Mouse (Mus musculus) lung, postnatal 0 days (tissue): ENCODE data around the gene Gse1. TPM values are rescaled to one million over a fixed set of nuclear protein-coding genes. Genes with fewer than 3 reads are reported as not detected.

Experiments
- ATAC-seq: fragments of 200-750 bp; cut with Nextera tagmentation; 2 replicates; pipeline ENCODE4 v1.8.0; 2017; ENCODE audit warnings: moderate library complexity
- DNase-seq: peaks from one replicate; pipeline ENCODE4 v3.0.0-alpha.2; 2016; ENCODE audit warnings: low spot score
- H3K27ac ChIP-seq: fragments of 300-500 bp; sonication (generic); 2 replicates; pipeline ENCODE4 v1.5.1; 2014; ENCODE audit warnings: antibody characterized with exemption, mild to moderate bottlenecking, low read length, mixed read lengths
- H3K27me3 ChIP-seq: fragments of 300-500 bp; sonication (generic); replicated peaks from 2 replicates; pipeline ENCODE4 v1.6.1; 2014; ENCODE audit warnings: low read length, mixed read lengths; ENCODE audit not compliant: insufficient read depth
- H3K36me3 ChIP-seq: fragments of 300-500 bp; sonication (generic); 2 replicates; pipeline ENCODE4 v1.6.1; 2014; ENCODE audit warnings: low read length, mixed read lengths; ENCODE audit not compliant: insufficient read depth
- H3K4me1 ChIP-seq: fragments of 300-500 bp; sonication (generic); 2 replicates; pipeline ENCODE4 v1.6.1; 2014; ENCODE audit warnings: antibody characterized with exemption, low read depth, low read length, mixed read lengths; ENCODE audit not compliant: insufficient read depth
- H3K4me2 ChIP-seq: fragments of 300-500 bp; sonication (generic); replicated peaks from 2 replicates; pipeline ENCODE4 v1.6.1; 2014; ENCODE audit warnings: low read depth, mild to moderate bottlenecking, low read length, moderate library complexity, mixed read lengths
- H3K4me3 ChIP-seq: fragments of 300-500 bp; sonication (generic); 2 replicates; pipeline ENCODE4 v1.5.1; 2014; ENCODE audit warnings: low read depth, low read length
- H3K9ac ChIP-seq: fragments of 300-500 bp; sonication (generic); replicated peaks from 2 replicates; pipeline ENCODE4 v1.6.1; 2014; ENCODE audit warnings: low read depth, mild to moderate bottlenecking
- H3K9me3 ChIP-seq: fragments of 300-500 bp; sonication (generic); 2 replicates; pipeline ENCODE4 v1.6.1; 2016; ENCODE audit warnings: low read length, mixed read lengths
- CTCF ChIP-seq: IDR thresholded peaks from 2 replicates; pipeline ENCODE4 v1.5.1; 2016; ENCODE audit warnings: antibody characterized with exemption, mild to moderate bottlenecking
- EP300 ChIP-seq: IDR thresholded peaks from 2 replicates; pipeline ENCODE4 v1.6.1; 2016; ENCODE audit warnings: antibody characterized with exemption, mild to moderate bottlenecking, control low read depth
- WGBS: fragments of 180-500 bp; shearing (Covaris S2); extraction: QIAGEN DNeasy Blood & Tissue Kit; methylation state at CpG from one replicate; pipeline ENCODE4 v1.1.7; 2014; 5-methylcytosine and 5-hydroxymethylcytosine counted together
- polyA plus RNA-seq: library from polyadenylated mRNA; unstranded; fragments of >200 nt; fragmentation: Nextera tagmentation; extraction: Ambion mirVana; gene quantifications from 2 replicates; pipeline ENCODE4 v1.2.1, GENCODE M21; 2015

Gene Gse1
- polyA plus RNA-seq, 1 experiment from 2014 or later: 9.9 TPM

DNA sequence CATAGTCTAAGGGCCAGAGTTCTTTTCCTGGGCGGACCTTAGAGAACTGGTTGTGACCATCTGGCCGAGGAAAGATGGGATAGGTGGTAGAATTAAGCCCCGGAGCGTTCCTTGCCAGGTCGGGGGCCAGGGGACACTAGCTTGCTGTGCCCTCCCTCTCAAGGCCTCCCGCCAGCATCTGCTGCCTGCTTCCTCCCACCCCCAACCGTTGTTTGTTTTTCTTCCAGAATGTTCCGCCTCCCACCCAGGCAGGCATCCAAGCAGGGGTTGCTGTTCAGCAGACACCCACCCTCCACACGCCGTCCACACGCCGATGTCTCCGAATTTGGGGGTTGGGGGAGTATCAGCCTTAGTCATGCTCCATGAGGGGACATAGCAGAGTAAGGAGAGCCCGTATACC, 49.8 kb downstream of the Gse1 start:
- Histone ChIP-seq H3K4me3 (no peak overlapping the region), H3K27me3 (no peaks in the 10 kb centered on the region), H3K4me2 (no peak overlapping the region), H3K27ac (peak overlapping the region; percentile 71; the same call in 1 of the 2 replicates), H3K9me3 (no peaks in the 10 kb centered on the region), H3K4me1 (peaks cover 25% of the 10 kb centered on the region), H3K36me3 (no peaks in the 10 kb centered on the region), H3K9ac (no peak overlapping the region)
- WGBS: 35% methylated on average over 14 of the region's 14 CpGs
- no peak for TF ChIP-seq EP300
- TF ChIP-seq CTCF: no peak
- ATAC-seq (no peak), DNase-seq (peak; percentile 55)

DNA sequence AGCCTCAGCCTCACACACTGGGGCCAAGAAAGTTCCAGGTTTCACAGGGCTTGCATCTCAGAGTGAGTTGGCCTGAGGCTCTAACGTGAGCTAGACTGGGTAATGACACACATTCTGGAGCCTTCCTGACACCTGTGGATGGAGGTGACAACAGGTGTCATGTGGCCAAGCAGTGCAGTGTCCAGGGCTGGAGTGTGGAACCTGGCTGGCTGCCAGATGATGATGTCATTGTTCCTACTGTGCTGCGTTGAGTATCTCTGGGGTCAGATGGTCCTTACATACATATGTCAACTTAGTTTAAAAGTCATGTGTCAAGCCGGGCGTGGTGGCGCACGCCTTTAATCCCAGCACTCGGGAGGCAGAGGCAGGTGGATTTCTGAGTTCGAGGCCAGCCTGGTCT, 51.2 kb downstream of the Gse1 start:
- Histone ChIP-seq H3K9ac (no peak overlapping the region), H3K36me3 (no peaks in the 10 kb centered on the region), H3K4me1 (peaks cover 27% of the 10 kb centered on the region), H3K27ac (no peak overlapping the region), H3K4me3 (no peak overlapping the region), H3K4me2 (no peak overlapping the region), H3K9me3 (no peaks in the 10 kb centered on the region), H3K27me3 (no peaks in the 10 kb centered on the region)
- ATAC-seq: no peak
- no peak for DNase-seq
- no peak for TF ChIP-seq EP300
- TF ChIP-seq CTCF: no peak
- 70% methylated on average over 8 of the region's 8 CpGs for WGBS

DNA sequence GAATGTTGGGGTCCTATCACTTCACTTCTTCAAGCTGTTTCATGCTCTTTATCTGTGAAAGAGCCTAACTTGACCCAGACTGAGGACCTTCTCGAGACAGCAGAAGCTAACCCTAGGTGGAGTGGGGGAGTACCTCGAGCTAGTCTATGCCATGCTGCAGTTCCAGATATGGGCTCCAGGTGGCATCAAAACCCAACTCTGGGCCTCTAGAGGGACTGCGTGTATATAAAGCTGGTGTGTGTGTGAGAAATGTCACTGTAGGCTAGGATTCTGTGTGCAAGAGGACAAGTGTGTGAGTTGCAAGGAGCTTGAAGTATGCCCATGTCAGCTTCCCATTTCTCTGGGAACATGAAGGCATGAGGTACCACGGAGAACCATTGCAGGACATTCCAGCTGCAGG, 53.2 kb downstream of the Gse1 start:
- no peaks in the 10 kb centered on the region for H3K9me3 ChIP-seq
- H3K4me2 ChIP-seq: no peak overlapping the region
- no peaks in the 10 kb centered on the region for H3K36me3 ChIP-seq
- H3K9ac ChIP-seq: no peak overlapping the region
- H3K4me1 ChIP-seq: peaks cover 39% of the 10 kb centered on the region
- TF ChIP-seq CTCF (peak; percentile 96), EP300 (no peak)
- H3K27ac ChIP-seq: no peak overlapping the region
- no peaks in the 10 kb centered on the region for H3K27me3 ChIP-seq
- DNase-seq (peak; percentile 85), ATAC-seq (no peak)
- no peak overlapping the region for H3K4me3 ChIP-seq
- 16% methylated on average over 4 of the region's 4 CpGs for WGBS

DNA sequence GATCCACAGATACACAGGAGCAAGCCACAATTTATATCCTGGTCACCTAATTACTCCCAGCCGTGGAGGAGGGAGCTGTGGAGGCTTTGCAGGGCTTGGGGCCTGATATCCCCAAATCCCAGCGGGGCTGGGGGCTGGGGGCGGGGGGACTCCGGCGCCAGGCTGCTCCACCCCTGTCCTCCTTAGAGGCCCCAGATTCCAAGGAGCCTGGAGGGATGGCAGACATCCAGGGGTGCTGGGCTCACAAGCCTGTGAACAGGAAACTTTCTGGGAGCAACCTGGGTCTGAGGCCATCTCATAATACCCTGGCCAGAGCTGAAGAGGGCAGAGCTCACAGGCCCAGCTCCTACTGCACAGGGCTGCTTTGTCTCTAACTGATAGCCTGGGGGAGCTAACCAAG, 54.2 kb downstream of the Gse1 start:
- ATAC-seq (no peak), DNase-seq (no peak)
- Histone ChIP-seq H3K9me3 (no peaks in the 10 kb centered on the region), H3K4me2 (no peak overlapping the region), H3K4me1 (peaks cover 29% of the 10 kb centered on the region), H3K36me3 (no peaks in the 10 kb centered on the region), H3K27ac (no peak overlapping the region), H3K9ac (no peak overlapping the region), H3K4me3 (no peak overlapping the region), H3K27me3 (no peaks in the 10 kb centered on the region)
- TF ChIP-seq EP300 (no peak), CTCF (no peak)
- 53% methylated on average over 5 of the region's 5 CpGs for WGBS

DNA sequence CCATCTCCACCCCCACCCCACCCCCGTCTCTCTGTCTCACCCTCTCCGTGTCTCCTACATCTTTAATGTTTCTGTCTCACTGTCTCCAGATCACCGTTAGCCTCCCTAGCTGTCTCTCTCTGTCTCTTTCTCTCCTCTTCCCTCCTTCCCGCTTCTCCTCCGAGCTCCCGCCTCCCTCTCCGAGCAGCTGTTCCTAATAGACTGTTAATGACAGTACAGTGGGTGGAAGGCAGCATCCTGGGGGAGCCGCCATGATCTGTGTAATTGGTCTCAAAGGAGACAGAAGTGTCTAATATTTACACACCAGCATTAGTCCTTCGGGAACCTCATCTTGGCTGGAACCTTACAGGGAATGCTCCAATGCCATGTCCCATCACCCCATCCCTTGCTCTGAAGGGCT, 56.0 kb downstream of the Gse1 start:
- DNase-seq (no peak), ATAC-seq (no peak)
- H3K4me2 ChIP-seq: no peak overlapping the region
- H3K9ac ChIP-seq: no peak overlapping the region
- 44% methylated on average over 9 of the region's 9 CpGs for WGBS
- no peaks in the 10 kb centered on the region for H3K27me3 ChIP-seq
- no peaks in the 10 kb centered on the region for H3K36me3 ChIP-seq
- TF ChIP-seq EP300 (no peak), CTCF (no peak)
- H3K27ac ChIP-seq: no peak overlapping the region
- H3K9me3 ChIP-seq: no peaks in the 10 kb centered on the region
- no peak overlapping the region for H3K4me3 ChIP-seq
- peaks cover 27% of the 10 kb centered on the region for H3K4me1 ChIP-seq

DNA sequence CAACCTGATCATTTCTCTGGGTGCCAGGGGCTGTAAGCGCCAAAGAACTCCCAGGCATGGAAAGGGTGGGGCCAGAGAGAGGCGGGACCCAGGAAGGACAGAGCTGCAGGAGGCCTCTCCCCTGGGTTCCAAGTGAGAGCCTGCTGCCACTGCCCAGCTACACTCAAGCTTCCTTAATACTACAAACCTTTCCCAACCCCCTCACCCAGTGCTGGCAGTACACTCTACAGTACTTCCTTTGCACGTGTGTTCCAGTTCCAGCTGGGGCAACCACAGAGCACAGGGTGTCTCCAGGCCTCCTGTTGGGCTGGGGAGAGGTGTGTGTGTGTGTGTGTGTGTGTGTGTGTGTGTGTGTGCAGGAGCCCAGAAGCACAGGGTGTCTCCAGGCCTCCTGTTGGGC, 56.8 kb downstream of the Gse1 start:
- TF ChIP-seq EP300 (peak; percentile 32; the same call in 1 of the 2 replicates), CTCF (no peak)
- Histone ChIP-seq H3K4me3 (no peak overlapping the region), H3K36me3 (no peaks in the 10 kb centered on the region), H3K9me3 (no peaks in the 10 kb centered on the region), H3K9ac (no peak overlapping the region), H3K27ac (peak overlapping the region; percentile 47), H3K4me1 (peaks cover 29% of the 10 kb centered on the region), H3K4me2 (no peak overlapping the region), H3K27me3 (no peaks in the 10 kb centered on the region)
- ATAC-seq (peak; percentile 92), DNase-seq (peak; percentile 95)
- 15% methylated on average over 3 of the region's 3 CpGs for WGBS

DNA sequence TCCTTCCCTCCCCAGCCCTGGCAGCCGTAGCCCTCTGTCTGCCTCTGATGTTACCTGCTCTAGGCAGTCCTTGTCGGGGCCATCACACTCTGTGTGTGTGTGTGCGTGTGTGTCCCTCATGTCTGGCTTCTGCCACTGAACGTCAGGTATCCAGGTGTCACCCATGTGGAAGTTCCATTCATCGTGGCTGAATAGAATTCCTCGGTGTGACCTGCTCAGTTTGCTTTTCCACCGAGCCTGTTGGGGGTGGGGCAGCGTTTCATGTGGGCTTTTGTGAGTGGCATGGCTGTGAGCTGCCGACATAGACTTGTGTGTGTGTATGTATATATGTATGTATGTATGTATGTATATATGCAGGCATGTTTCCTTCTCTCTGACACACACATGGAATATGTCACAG, 57.6 kb downstream of the Gse1 start:
- Histone ChIP-seq H3K9ac (no peak overlapping the region), H3K9me3 (no peaks in the 10 kb centered on the region), H3K4me3 (no peak overlapping the region), H3K4me2 (no peak overlapping the region), H3K4me1 (peaks cover 29% of the 10 kb centered on the region), H3K27ac (peak overlapping the region; percentile 47; the same call in 1 of the 2 replicates), H3K27me3 (no peaks in the 10 kb centered on the region), H3K36me3 (no peaks in the 10 kb centered on the region)
- DNase-seq (no peak), ATAC-seq (no peak)
- no peak for TF ChIP-seq EP300
- no peak for TF ChIP-seq CTCF
- WGBS: 54% methylated on average over 9 of the region's 9 CpGs
